9 mouse cellular contexts compared by ENCODE assay signal in genomic region chr13:58808381-58808821, GRCm38 (mm10). TPM values are rescaled to one million over a fixed set of nuclear protein-coding genes. Genes with fewer than 3 reads are reported as not detected.
DNase-seq lines count a peak whose midpoint lies in the region; ATAC-seq lines count a peak whose summit lies in the region.
"Had no signal": no experiment of that assay in that cellular context is flagged by ENCODE, and none has a peak within 500 bp of the region (broad histone marks: within the 10 kb centered on the region; RNA-seq: fewer than 3 reads in every experiment).

No protein-coding gene starts in this region.

- H3K27ac ChIP-seq in hindbrain, embryonic 15.5 days (replicated peaks), result peak overlapping the region; percentile 94
- H3K27ac ChIP-seq in limb, embryonic 10.5 days, result peak overlapping the region; percentile 53; the same call in 1 of the 2 replicates
- no peak overlapping the region for H3K27ac ChIP-seq in neural tube, embryonic 11.5 days (ENCODE audit: low read depth, low read length)

- DNase-seq in adrenal gland, postnatal 10 days, result peak; percentile 51
- peak; percentile 75 for DNase-seq in cerebellum, adult 8-10 months
- DNase-seq in forelimb bud, embryonic 11.5 days (ENCODE audit: low read depth, low spot score), result peak; percentile 21
- DNase-seq in limb, embryonic 10.5 days (ENCODE audit: low spot score), result peak; percentile 63
- peak; percentile 61 for DNase-seq in neural tube, embryonic 11.5 days (ENCODE audit: low spot score)
- DNase-seq in T-cell, adult 2 months (ENCODE audit: low spot score), result no peak

- no peaks in the 10 kb centered on the region for H3K27me3 ChIP-seq in hindbrain, embryonic 15.5 days
- H3K27me3 ChIP-seq in limb, embryonic 10.5 days (ENCODE audit: low read depth, poor library complexity, severe bottlenecking), result peaks cover 75% of the 10 kb centered on the region
- peaks cover 11% of the 10 kb centered on the region; the same call in 1 of the 2 replicates for H3K27me3 ChIP-seq in neural tube, embryonic 11.5 days (ENCODE audit: control insufficient read depth, insufficient read depth, low read length)

- H3K9me3 ChIP-seq in hindbrain, embryonic 15.5 days, result no peaks in the 10 kb centered on the region
- H3K9me3 ChIP-seq in limb, embryonic 10.5 days (replicated peaks), result no peaks in the 10 kb centered on the region
- H3K9me3 ChIP-seq in neural tube, embryonic 11.5 days (ENCODE audit: control insufficient read depth, low read length), result no peaks in the 10 kb centered on the region

- WGBS in hindbrain, embryonic 15.5 days, result under 1% methylated on average over 32 of the region's 32 CpGs
- under 1% methylated on average over 31 of the region's 32 CpGs for WGBS in limb, embryonic 10.5 days
- WGBS in neural tube, embryonic 11.5 days, result under 1% methylated on average over 32 of the region's 32 CpGs

- peak overlapping the region; percentile 80 for H3K4me2 ChIP-seq in hindbrain, embryonic 15.5 days
- peak overlapping the region; percentile 96 for H3K4me2 ChIP-seq in neural tube, embryonic 11.5 days (ENCODE audit: low read depth)

- H3K4me1 ChIP-seq in hindbrain, embryonic 15.5 days (replicated peaks), result peaks cover 39% of the 10 kb centered on the region
- peaks cover 25% of the 10 kb centered on the region for H3K4me1 ChIP-seq in limb, embryonic 10.5 days
- no peaks in the 10 kb centered on the region; the same call in 1 of the 2 replicates for H3K4me1 ChIP-seq in neural tube, embryonic 11.5 days (ENCODE audit: control insufficient read depth, insufficient read depth, low read length)

- H3K4me3 ChIP-seq in hindbrain, embryonic 15.5 days, result peak overlapping the region; percentile 77
- H3K4me3 ChIP-seq in limb, embryonic 10.5 days, result peak overlapping the region; percentile 65
- peak overlapping the region; percentile 75 for H3K4me3 ChIP-seq in neural tube, embryonic 11.5 days (ENCODE audit: low read depth, low read length)

- H3K36me3 ChIP-seq in hindbrain, embryonic 15.5 days, result no peaks in the 10 kb centered on the region
- no peaks in the 10 kb centered on the region for H3K36me3 ChIP-seq in limb, embryonic 10.5 days
- H3K36me3 ChIP-seq in neural tube, embryonic 11.5 days (ENCODE audit: control insufficient read depth, insufficient read depth, low read length), result no peaks in the 10 kb centered on the region

- peak; percentile 7; the same call in 1 of the 2 replicates for ATAC-seq in hindbrain, embryonic 15.5 days (ENCODE audit: low FRiP score, low read depth)
- peak; percentile 41; the same call in 1 of the 2 replicates for ATAC-seq in neural tube, embryonic 11.5 days (ENCODE audit: insufficient read depth, low FRiP score, low TSS enrichment)
- ATAC-seq in activated CD4-positive, CD25-positive, alpha-beta regulatory T cell, adult 4 months, result no peak

- H3K9ac ChIP-seq in hindbrain, embryonic 15.5 days, result peak overlapping the region; percentile 99
- peak overlapping the region; percentile 81 for H3K9ac ChIP-seq in neural tube, embryonic 11.5 days (ENCODE audit: low read length)

RNA-seq across cellular contexts. Expression of gene Ntrk2, which starts 2.0 kb away (rescaled TPM):
- 10 to 100 TPM; 13.1 to 17.8 TPM for total RNA-seq in adrenal gland, postnatal 10 days (2021)
- 115 and 127 TPM in 2 replicates for polyA plus RNA-seq in hindbrain, embryonic 15.5 days (2015; fragmentation: Nextera tagmentation; extraction: Ambion mirVana)
- polyA plus RNA-seq in limb, embryonic 10.5 days (2016; fragmentation: Nextera tagmentation; extraction: Ambion mirVana), result 2.4 and 5.7 TPM in 2 replicates
- polyA plus RNA-seq in neural tube, embryonic 11.5 days (2014; fragmentation: Nextera tagmentation; extraction: Ambion mirVana), result 58.3 and 59.2 TPM in 2 replicates
- not detected for polyA plus RNA-seq in activated CD4-positive, CD25-positive, alpha-beta regulatory T cell, adult 4 months (2017; shearing (Covaris generic))
- total RNA-seq: common myeloid progenitor, adult 5-6 weeks had no signal
